Mouse (Mus musculus) intestine, embryonic 14.5 days (tissue): ENCODE data around the gene Srcin1. TPM values are rescaled to one million over a fixed set of nuclear protein-coding genes. Genes with fewer than 3 reads are reported as not detected.

ENCODE experiments used
- polyA plus RNA-seq: library from polyadenylated mRNA; unstranded; fragments of >200 nt; fragmentation: Nextera tagmentation; extraction: Ambion mirVana; gene quantifications from 2 replicates; pipeline ENCODE4 v1.2.1, GENCODE M21; 2014

Gene Srcin1
- polyA plus RNA-seq, 1 experiment from 2014 or later, result 0.16 TPM

Other genes with a start within 250 kb of the Srcin1 start
- gene Gpr179, start 224.1 kb downstream of the Srcin1 start, polyA plus RNA-seq, result 0.11 and 0.15 TPM in 2 replicates
- gene Socs7, start 213.6 kb downstream of the Srcin1 start, polyA plus RNA-seq, result 2.1 and 2.5 TPM in 2 replicates
- 5.0 and 5.1 TPM in 2 replicates for gene Arhgap23, start 160.7 kb downstream of the Srcin1 start, polyA plus RNA-seq
- gene 4933428G20Rik, start 75.8 kb downstream of the Srcin1 start, polyA plus RNA-seq, result 0.12 TPM in 2 replicates
- gene Epop, start 53.5 kb upstream of the Srcin1 start, polyA plus RNA-seq, result 3.1 and 3.6 TPM in 2 replicates
- gene Mllt6, start 87.2 kb upstream of the Srcin1 start, polyA plus RNA-seq, result 4.6 and 4.8 TPM in 2 replicates
- 41.2 and 47.9 TPM in 2 replicates for gene Cisd3, start 109.6 kb upstream of the Srcin1 start, polyA plus RNA-seq
- 19.2 and 19.7 TPM in 2 replicates for gene Pcgf2, start 124.3 kb upstream of the Srcin1 start, polyA plus RNA-seq
- 473 and 491 TPM in 2 replicates for gene Psmb3, start 127.2 kb upstream of the Srcin1 start, polyA plus RNA-seq
- gene Pip4k2b, start 168.5 kb upstream of the Srcin1 start, polyA plus RNA-seq, result 1.7 and 1.9 TPM in 2 replicates
- 10.5 and 11.8 TPM in 2 replicates for gene Cwc25, start 190.4 kb upstream of the Srcin1 start, polyA plus RNA-seq
- gene 1700001P01Rik, start 199.7 kb upstream of the Srcin1 start, polyA plus RNA-seq, result 0.31 TPM in 2 replicates
- 752 and 786 TPM in 2 replicates for gene Rpl23, start 206.3 kb upstream of the Srcin1 start, polyA plus RNA-seq
- gene Lasp1, start 222.8 kb upstream of the Srcin1 start, polyA plus RNA-seq, result 85.1 and 88.6 TPM in 2 replicates